Mouse (Mus musculus): ENCODE data around the gene Kcnip4. TPM values are rescaled to one million over a fixed set of nuclear protein-coding genes. Genes with fewer than 3 reads are reported as not detected.
A peak's percentile ranks its signal among the peaks of the same experiment; 100 is the strongest.

The Kcnip4 gene
- total and polyA plus RNA-seq, 3 experiments = 0.40 to 2.3 (median 1.8) TPM

- DNase-seq = no peak
Observed at GRCm38 (mm10) chr5:49247081-49247480, 277.6 kb downstream of the Kcnip4 start.

GRCm38 (mm10) chr5:49244414-49244813 is 280.3 kb downstream of the Kcnip4 start:
- no peak for DNase-seq

DNA sequence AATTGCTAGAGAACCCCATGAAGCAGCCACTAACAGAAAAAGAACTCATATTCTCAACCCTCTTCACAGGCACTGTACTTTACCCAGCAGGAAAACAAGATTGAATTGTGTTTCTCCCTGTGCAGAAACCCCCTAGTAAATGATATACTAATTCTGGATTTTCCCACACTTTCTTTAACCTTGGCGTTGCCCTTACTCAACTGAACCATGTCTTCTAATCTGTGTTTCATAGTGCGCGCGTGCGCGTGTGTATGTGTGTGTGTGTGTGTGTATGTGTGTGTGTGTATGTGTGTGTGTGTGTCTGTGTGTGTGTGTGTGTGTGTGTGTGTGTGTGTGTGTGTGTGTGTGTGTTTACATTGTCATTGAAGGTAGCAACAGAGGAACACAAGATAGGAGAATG is 283.0 kb downstream of the Kcnip4 start:
- DNase-seq = no peak

- no peak for DNase-seq
Observed at GRCm38 (mm10) chr5:49201164-49201756, 323.4 kb downstream of the Kcnip4 start.

DNA sequence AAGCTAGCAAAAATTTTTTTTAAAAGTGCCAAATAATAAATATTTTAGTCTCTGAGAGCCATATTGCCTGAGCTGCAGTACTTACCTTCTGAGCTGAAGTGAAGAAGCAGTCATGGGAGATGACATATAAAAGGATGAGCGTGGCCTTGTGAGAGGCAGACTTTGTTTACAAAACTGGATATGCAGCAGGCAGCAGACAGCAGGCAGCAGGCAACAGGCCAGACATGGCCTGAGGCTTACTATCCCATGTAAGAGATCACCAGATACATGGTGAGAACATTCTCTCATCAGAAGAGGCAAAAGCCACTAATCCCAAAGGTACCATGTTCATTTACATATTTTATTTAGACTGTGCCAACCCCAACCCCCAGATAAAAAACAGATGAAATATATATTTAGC is 336.5 kb downstream of the Kcnip4 start:
- DNase-seq = no peak

- DNase-seq = no peak
Observed at GRCm38 (mm10) chr5:49150116-49150811, 374.4 kb downstream of the Kcnip4 start.

GRCm38 (mm10) chr5:49149684-49150083 is 375.0 kb downstream of the Kcnip4 start:
- no peak for DNase-seq

DNA sequence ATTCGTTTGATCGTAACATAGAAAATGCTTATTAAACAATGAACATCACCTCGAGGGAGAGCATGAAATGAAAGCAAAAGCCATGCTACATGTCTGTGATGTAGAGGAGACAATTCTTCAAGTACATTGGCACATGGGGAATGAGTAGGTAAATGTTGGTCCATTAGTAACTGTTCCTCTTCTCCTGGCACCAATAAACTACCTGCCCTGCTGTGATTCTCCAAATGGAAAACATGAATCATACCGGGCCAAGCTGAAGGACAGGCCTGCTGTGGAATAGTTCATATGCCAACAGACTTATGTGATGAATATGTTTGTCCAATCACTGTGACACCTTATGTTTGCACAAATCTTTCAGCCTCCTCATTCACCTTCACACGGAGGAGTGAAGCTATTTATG is 429.3 kb downstream of the Kcnip4 start:
- no peak for DNase-seq

DNA sequence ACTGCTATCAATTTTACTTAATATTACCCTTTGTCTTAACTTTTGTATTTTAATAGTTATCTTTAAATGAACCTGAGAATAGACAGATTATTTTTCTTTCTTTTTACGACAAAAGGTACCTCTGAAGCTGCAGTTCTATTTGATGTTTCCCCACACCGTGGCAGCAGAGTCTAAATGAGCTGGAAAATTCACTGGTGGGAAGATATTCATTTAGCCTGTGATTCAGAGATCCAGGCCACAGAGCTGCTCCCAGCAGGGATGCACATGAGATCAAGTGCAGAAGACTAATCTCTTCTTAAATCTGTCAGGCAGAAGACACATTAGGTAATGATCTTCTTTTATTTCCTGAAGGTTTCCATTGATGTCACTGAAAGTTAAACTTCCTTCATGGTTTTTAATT is 429.8 kb downstream of the Kcnip4 start:
- DNase-seq = no peak

- no peak for DNase-seq
Observed at GRCm38 (mm10) chr5:49094306-49094705, 430.4 kb downstream of the Kcnip4 start.

DNA sequence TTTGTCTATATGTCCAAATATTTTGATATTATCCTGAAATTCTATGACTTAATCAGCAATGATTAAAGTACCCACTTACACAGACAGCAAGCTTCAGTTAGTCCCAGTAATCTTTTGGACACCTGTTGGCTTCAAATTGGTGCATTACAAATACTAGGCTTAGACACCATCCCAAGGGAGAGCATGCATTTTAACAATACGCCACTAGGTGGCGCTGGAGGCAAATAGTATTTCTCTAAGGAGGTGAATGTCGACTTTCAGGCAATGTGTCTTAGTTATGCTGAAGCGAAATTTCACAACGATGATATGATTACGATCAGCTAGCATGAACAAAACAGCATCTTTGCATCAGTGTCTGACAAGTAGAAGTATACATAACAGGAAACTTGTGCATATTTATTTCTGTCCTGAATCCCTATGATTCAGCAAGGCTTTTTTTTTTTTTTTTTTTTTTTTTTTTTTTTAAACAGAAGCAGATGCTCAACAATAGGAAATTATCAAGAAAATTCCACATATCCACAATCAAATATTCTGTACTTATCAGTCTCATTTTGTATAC is 434.5 kb downstream of the Kcnip4 start:
- DNase-seq = peak; percentile 70

GRCm38 (mm10) chr5:49065646-49066045 is 459.1 kb downstream of the Kcnip4 start:
- no peak for DNase-seq

DNA sequence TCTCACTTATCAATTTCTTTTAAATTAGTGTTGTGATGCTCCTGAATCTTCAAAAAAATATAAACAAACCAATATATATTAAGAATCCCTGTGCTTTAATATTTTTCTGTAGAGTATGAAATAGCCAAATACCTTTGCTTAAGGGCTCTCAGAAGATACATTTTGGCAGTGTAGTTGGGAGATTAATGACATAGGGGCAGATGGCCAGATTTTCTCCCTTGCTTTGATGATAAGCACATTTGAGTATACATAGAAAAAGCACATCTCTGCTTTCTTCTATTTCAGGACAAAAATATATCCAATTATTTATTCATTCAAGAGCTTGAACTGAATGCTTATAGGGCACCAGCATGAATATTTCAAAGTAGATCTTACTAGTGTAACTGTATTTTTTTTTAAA is 465.8 kb downstream of the Kcnip4 start:
- DNase-seq = no peak

DNA sequence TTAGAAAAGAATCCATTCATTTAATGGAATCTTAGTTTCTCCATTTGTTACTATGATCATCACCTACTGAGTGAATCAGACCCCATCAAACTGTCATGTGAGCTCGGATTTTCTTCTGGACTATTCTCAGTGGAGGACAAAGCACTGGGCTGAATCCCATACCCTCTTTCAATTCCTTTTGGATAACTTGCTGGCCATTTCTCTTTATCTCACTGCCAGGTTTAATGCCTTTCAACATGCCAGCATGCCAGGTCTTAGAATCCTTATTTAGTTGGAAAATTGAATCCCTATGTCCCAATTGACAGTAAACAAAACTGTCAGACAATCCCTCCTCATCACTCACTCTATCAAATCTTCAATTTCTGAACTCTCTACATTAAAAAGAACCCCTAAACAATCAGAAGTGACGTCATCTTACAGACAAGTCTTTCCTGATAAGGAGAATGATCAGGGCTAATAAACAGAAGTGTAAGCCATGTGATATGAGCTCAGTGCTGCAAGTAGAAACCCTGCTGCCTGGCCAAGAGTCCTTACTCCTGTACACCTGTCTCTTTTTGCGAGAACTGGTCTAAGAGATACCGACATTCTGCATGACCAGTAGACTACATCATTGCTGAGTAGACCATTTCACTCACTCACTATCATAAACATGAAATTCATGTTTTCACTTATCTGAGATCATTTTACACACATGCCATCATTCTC is 466.9 kb downstream of the Kcnip4 start:
- DNase-seq = no peak

DNA sequence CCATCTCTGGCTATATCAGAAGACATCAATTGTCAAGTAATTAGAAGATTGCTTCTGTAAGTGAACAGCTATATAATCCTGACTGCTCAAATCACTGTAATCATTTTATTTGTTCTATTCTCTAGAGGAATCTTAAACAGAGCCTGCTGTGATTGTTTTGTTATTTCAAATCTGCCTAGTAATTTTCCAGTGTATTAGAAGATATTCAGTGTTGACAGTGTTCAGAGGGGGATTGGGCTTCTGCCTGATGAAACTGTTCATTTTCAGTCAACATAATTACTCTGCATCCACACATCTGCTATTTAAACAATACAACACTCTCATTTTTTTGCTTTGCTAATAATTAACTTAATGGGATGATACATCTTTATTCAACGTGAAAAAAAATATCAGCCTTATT is 476.7 kb downstream of the Kcnip4 start:
- DNase-seq = no peak

DNA sequence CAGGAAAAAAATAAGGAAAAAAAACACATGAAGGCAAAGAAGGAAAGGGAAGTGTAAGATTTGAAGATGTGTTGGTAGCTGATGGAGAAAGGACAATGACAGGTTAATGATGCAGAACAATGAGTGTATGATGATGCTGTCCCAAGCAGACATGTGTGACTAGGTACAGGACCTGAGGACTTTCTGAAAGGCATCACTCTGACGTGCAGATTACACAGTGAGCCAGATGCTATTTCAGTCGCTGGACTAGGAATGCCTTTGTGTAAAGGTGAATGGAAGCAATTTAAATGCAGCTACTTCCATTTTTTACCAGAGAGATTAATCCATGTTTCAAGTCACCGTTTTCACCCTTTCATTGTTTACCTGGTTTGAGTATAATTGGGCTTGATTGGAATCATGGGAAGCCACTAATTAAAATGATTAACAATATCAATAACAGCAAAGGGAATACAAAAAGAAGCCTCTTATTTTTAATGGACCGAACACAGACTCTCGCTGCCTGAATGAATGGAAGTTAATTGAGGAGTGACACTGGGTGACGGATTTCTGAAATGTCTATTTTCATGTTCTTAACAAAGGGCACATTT is 483.4 kb downstream of the Kcnip4 start:
- no peak for DNase-seq

DNA sequence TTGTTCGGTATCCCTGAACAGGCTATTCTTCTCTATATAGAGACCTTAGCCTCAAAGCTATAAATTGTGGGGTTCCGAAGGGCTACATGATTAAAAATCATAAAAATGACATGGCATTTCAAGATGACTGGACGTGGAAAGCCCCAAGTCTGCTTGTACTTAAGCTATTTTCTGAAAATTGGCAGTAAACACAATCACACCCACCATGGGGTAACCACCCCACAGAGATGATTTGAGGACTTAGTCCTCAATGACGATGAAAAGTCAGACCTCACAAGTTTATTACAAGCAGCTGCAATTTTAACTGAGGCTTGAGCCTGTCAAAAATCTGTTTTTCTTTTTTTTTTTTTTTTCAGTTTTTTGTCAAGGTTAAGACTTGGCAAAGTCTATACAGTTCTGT is 527.3 kb downstream of the Kcnip4 start:
- DNase-seq = no peak

- DNase-seq = no peak
Observed at GRCm38 (mm10) chr5:48989145-48989659, 535.5 kb downstream of the Kcnip4 start.

DNA sequence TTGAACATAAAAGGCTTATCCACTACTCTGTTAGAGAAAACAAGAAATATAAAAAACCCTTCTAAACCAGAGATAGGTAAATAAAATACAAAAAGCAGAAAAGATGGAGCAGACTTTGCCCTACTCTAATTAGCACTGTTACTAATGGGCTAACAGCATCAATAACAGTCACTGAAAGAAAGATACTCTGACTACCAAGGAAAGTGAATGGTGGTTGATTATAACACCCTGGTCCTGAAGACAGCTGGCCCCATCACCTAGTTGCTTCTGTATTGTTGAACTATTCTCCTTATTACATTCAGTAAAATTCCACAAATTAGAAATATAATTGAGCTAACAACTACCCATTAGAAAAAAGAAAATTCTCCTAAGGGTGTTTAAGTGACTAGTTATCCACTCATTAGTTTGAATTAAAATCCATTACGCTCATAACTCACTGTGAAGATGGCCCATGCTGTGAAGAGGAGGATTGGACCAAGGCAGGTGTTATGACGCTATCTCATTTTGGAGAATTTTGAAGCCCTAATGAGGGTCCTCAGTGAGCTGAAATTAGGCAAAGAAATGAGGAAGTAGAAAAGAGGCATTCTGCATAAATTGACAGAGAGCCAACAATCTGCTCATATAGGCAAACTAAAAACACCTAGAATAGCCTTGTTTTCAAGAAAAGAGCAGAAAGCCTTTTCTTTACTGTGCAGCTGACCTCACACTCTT is 582.2 kb downstream of the Kcnip4 start:
- DNase-seq = no peak

DNA sequence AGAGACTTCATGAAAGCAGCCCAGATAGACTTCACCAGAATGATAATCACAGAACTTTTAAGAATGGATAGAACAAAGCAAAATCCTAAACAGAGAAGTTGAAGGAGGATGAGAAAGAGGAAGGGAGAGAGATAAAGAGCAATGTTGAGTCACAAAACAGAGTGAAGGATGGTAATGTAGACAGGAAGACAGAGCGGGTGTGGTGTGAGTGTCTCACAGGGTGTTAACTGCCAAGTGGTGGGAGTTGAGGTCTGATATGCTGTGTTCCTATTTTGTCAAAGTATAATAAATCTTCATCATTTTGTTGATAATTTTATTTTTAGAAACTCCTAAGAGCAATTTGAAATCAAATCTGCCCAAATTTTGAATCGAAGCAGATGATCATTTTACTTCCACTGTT is 592.8 kb downstream of the Kcnip4 start:
- DNase-seq = no peak

DNA sequence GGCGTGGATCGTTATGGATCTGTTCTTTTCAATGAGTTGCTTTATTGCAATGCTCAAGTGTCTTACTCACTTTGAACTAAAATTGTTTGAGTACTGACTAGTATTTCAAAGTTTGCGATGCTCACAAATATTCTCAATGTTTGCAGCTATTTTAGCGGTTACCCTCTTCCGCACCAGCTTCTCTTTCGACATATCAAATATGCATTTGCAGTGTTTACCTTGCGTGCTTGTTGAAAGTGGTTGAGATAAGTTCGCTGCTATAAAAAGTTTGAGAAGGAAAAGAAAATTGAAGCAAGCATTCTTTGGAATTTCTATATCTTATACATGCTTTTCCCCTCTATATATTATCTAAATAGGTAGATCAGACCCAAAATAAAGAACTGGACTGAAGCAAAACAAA is 634.5 kb downstream of the Kcnip4 start:
- DNase-seq = no peak

Measured in adrenal gland, adult 2 months (tissue).